12 mouse cellular contexts compared by ENCODE assay signal in genomic region chr16:35153146-35153755, GRCm38 (mm10). TPM values are rescaled to one million over a fixed set of nuclear protein-coding genes. Genes with fewer than 3 reads are reported as not detected.
DNase-seq lines count a peak whose midpoint lies in the region; ATAC-seq and TF ChIP-seq lines count a peak whose summit lies in the region.
"Had no signal": no experiment of that assay in that cellular context is flagged by ENCODE, and none has a peak within 500 bp of the region (broad histone marks: within the 10 kb centered on the region; RNA-seq: fewer than 3 reads in every experiment).

No protein-coding gene starts in this region.

- no peak for TF ChIP-seq CTCF in heart, adult 2 months (IDR thresholded peaks at IDR 0.05)

- peaks cover 39% of the 10 kb centered on the region for H3K27me3 ChIP-seq in heart, embryonic 16.5 days (ENCODE audit: control insufficient read depth, insufficient read depth, low read length)
- H3K27me3 ChIP-seq in heart, adult 2 months (ENCODE audit: control insufficient read depth, insufficient read depth, low read length) = peaks cover 1% of the 10 kb centered on the region
- peaks cover 90% of the 10 kb centered on the region for H3K27me3 ChIP-seq in midbrain, embryonic 10.5 days (ENCODE audit: low read depth, poor library complexity, severe bottlenecking)

- no peak overlapping the region for H3K27ac ChIP-seq in heart, embryonic 16.5 days (ENCODE audit: low read length)
- no peak overlapping the region for H3K27ac ChIP-seq in heart, adult 2 months
- H3K27ac ChIP-seq in midbrain, embryonic 10.5 days (replicated peaks) = no peak overlapping the region

- 17% methylated on average over 12 of the region's 12 CpGs for WGBS in heart, embryonic 16.5 days
- 31% methylated on average over 12 of the region's 12 CpGs for WGBS in heart, adult 2 months
- 2% methylated on average over 12 of the region's 12 CpGs for WGBS in midbrain, embryonic 10.5 days

- no peak for DNase-seq in heart, adult 2 months
- DNase-seq in brain, adult 2 months (ENCODE audit: low read depth, low spot score) = peak; percentile 63
- peak; percentile 16 for DNase-seq in embryo, embryonic 11 days
- DNase-seq in midbrain, embryonic 10.5 days (ENCODE audit: low spot score) = peak; percentile 19
- DNase-seq in right cerebral cortex, adult 18-20 months = no peak
- no peak for DNase-seq in adrenal gland, postnatal 14 days
- DNase-seq: cerebellum, adult 11 months; kidney, adult 11 months; spleen, adult 18-20 months; thymus, postnatal 25 days had no signal

- peak overlapping the region; percentile 93; the same call in 1 of the 2 replicates for H3K4me2 ChIP-seq in heart, embryonic 16.5 days (ENCODE audit: low read depth, low read length)

- TF ChIP-seq POLR2A in heart, adult 2 months (IDR thresholded peaks at IDR 0.05; ENCODE audit: insufficient read depth, low read depth, low read length) = no peak

- no peaks in the 10 kb centered on the region for H3K9me3 ChIP-seq in heart, embryonic 16.5 days (replicated peaks; ENCODE audit: control insufficient read depth, low read length)
- no peaks in the 10 kb centered on the region for H3K9me3 ChIP-seq in midbrain, embryonic 10.5 days (replicated peaks)
- H3K9me3 ChIP-seq: forebrain, embryonic 12.5 days had no signal

- H3K4me1 ChIP-seq in heart, embryonic 16.5 days (ENCODE audit: control insufficient read depth, insufficient read depth, low read length) = peaks cover 8% of the 10 kb centered on the region
- H3K4me1 ChIP-seq in heart, adult 2 months (ENCODE audit: control insufficient read depth, insufficient read depth, low read length) = no peaks in the 10 kb centered on the region
- peaks cover 43% of the 10 kb centered on the region for H3K4me1 ChIP-seq in midbrain, embryonic 10.5 days

- intact Hi-C loops in heart, adult 2 months (cut with DNase I) = loop anchor here (10.0 kb wide), 1 partner anchor 88 kb away; no protein-coding TSS in a partner anchor

- H3K4me3 ChIP-seq in heart, embryonic 16.5 days (ENCODE audit: low read length) = no peak overlapping the region
- no peak overlapping the region for H3K4me3 ChIP-seq in heart, adult 2 months
- H3K4me3 ChIP-seq in midbrain, embryonic 10.5 days = peak overlapping the region; percentile 79; the same call in 1 of the 2 replicates

- H3K36me3 ChIP-seq in heart, embryonic 16.5 days (ENCODE audit: control insufficient read depth, insufficient read depth) = no peaks in the 10 kb centered on the region
- H3K36me3 ChIP-seq in heart, adult 2 months (ENCODE audit: control insufficient read depth, insufficient read depth, low read length) = no peaks in the 10 kb centered on the region
- H3K36me3 ChIP-seq in midbrain, embryonic 10.5 days = no peaks in the 10 kb centered on the region
- H3K36me3 ChIP-seq: forebrain, embryonic 12.5 days had no signal

- no peak for ATAC-seq in heart, embryonic 16.5 days (replicated peaks; ENCODE audit: extremely low read depth, insufficient read depth, low FRiP score)

- no peaks in the 10 kb centered on the region; the same call in 1 of the 2 replicates for H3K79me2 ChIP-seq in heart, adult 2 months (replicated peaks; ENCODE audit: control insufficient read depth, insufficient read depth, low read length)

- no peak overlapping the region; the same call in 1 of the 2 replicates for H3K9ac ChIP-seq in heart, embryonic 16.5 days (ENCODE audit: low read length)
- no peak overlapping the region for H3K9ac ChIP-seq in heart, adult 2 months (ENCODE audit: low read depth, low read length)

- no peak for TF ChIP-seq EP300 in heart, adult 2 months (IDR thresholded peaks at IDR 0.05; ENCODE audit: insufficient read depth, low read depth, low read length)

RNA-seq across cellular contexts. Expression of gene Adcy5, which starts 1.4 kb away (rescaled TPM):
- 9.2 and 10.3 TPM in 2 replicates for polyA plus RNA-seq in heart, embryonic 16.5 days (2015; fragmentation: Nextera tagmentation; extraction: Ambion mirVana)
- 10 to 100 TPM; 52.9 to 56.2 TPM for total RNA-seq in heart, adult 2 months (2021)
- 47.1 and 67.3 TPM in 2 replicates for polyA plus RNA-seq in heart, adult 2 months (2012; rRNA removed)
- 0.72 and 1.8 TPM in 2 replicates for polyA plus RNA-seq in midbrain, embryonic 10.5 days (2016; fragmentation: Nextera tagmentation; extraction: Ambion mirVana)
- 6.3 and 8.9 TPM in 2 replicates for total RNA-seq in adrenal gland, postnatal 14 days (2021)

Comparison
In these comparisons a context has a peak if more than half of its experiments do, and no peak if none do; other contexts are left out.
1. DNase-seq: peak in brain, adult 2 months (single experiment), embryo, embryonic 11 days (single experiment) and midbrain, embryonic 10.5 days (single experiment); none in heart, adult 2 months (0 of 2), right cerebral cortex, adult 18-20 months (single experiment) and adrenal gland, postnatal 14 days (single experiment).